Mouse (Mus musculus): Measurements from ENCODE around the gene Grid1. TPM values are rescaled to one million over a fixed set of nuclear protein-coding genes. Genes with fewer than 3 reads are reported as not detected.

The Grid1 gene
- polyA plus RNA-seq, 1 experiment from 2014 or later = 0.07 TPM

- no peaks in the 10 kb centered on the region for H3K9me3 ChIP-seq (replicated peaks)
- H3K4me1 ChIP-seq (replicated peaks) = no peaks in the 10 kb centered on the region
- H3K9ac ChIP-seq = no peak overlapping the region
- H3K4me2 ChIP-seq = no peak overlapping the region
- 61% methylated on average over 3 of the region's 3 CpGs for WGBS (ENCODE audit: insufficient replicate concordance)
- 0 out of 2 replicates have a peak, but pooled peaks cover 2% of the 10 kb centered on the region for H3K27me3 ChIP-seq
- H3K4me3 ChIP-seq (replicated peaks) = no peak overlapping the region
- H3K36me3 ChIP-seq = no peaks in the 10 kb centered on the region
- ATAC-seq (ENCODE audit: low read depth) (no peak), DNase-seq (no peak)
- no peak overlapping the region for H3K27ac ChIP-seq
Observed at GRCm38 (mm10) chr14:34884611-34885010, 64.7 kb downstream of the Grid1 start.

- H3K4me2 ChIP-seq = no peak overlapping the region
- H3K27me3 ChIP-seq = peaks cover 10% of the 10 kb centered on the region; the same call in 1 of the 2 replicates
- H3K9me3 ChIP-seq (replicated peaks) = no peaks in the 10 kb centered on the region
- H3K4me3 ChIP-seq (replicated peaks) = no peak overlapping the region
- no peak overlapping the region for H3K9ac ChIP-seq
- no peak for ATAC-seq (ENCODE audit: low read depth)
- no peak overlapping the region for H3K27ac ChIP-seq
- 8% methylated on average over 6 of the region's 6 CpGs for WGBS (ENCODE audit: insufficient replicate concordance)
- DNase-seq = no peak
- no peaks in the 10 kb centered on the region for H3K36me3 ChIP-seq
- H3K4me1 ChIP-seq (replicated peaks) = no peaks in the 10 kb centered on the region
Observed at GRCm38 (mm10) chr14:34891769-34892532, 72.0 kb downstream of the Grid1 start.

DNA sequence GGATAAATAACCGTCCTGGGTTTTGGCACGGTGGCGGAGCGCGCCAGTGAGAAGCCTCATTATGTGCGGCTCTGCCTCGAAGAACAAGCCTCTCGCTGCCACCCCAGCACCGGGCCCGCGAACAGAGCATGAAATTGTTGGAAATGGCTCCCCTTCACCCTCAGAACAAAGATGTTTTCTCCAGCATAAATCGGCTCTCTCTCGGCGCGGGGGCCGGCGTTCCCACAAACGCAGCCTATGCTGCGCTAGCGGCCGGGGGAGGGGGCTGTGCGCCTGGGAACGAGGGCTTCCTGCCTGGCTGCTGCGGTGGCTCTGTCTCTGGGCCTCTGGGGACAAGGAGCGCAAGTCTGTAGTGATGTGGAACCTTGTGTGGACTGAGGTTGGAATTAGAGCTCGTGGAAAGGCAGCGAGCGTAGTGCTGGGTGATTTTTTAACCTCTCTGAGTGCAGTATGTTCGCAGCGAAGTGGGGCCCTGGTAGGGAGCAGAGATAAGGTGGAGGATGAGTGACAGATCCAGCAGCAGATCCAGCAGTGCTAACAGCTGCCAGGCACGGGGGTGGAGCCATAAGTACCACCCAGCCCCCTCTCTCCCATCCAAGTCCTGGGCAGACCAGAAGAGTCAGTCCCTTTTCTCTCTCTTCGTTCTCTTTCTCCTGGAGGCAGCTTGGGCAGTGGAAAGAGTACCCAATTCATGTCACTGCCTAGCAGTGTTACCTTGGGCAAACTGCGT, 76.5 kb downstream of the Grid1 start:
- Histone ChIP-seq H3K27me3 (peaks cover 10% of the 10 kb centered on the region; the same call in 1 of the 2 replicates), H3K27ac (no peak overlapping the region), H3K4me3 (replicated peaks) (no peak overlapping the region), H3K9me3 (replicated peaks) (no peaks in the 10 kb centered on the region), H3K36me3 (no peaks in the 10 kb centered on the region), H3K4me1 (replicated peaks) (no peaks in the 10 kb centered on the region), H3K9ac (no peak overlapping the region), H3K4me2 (peak overlapping the region; percentile 25; the same call in 1 of the 2 replicates)
- DNase-seq (no peak), ATAC-seq (ENCODE audit: low read depth) (no peak)
- WGBS (ENCODE audit: insufficient replicate concordance) = 9% methylated on average over 33 of the region's 33 CpGs

- Histone ChIP-seq H3K9me3 (replicated peaks) (no peaks in the 10 kb centered on the region), H3K4me1 (replicated peaks) (no peaks in the 10 kb centered on the region), H3K27me3 (no peaks in the 10 kb centered on the region), H3K36me3 (no peaks in the 10 kb centered on the region), H3K27ac (no peak overlapping the region), H3K4me2 (no peak overlapping the region), H3K9ac (no peak overlapping the region), H3K4me3 (replicated peaks) (no peak overlapping the region)
- no peak for DNase-seq
- WGBS (ENCODE audit: insufficient replicate concordance) = 50% methylated on average over 4 of the region's 4 CpGs
- ATAC-seq (ENCODE audit: low read depth) = no peak
Observed at GRCm38 (mm10) chr14:34903854-34904253, 83.9 kb downstream of the Grid1 start.

DNA sequence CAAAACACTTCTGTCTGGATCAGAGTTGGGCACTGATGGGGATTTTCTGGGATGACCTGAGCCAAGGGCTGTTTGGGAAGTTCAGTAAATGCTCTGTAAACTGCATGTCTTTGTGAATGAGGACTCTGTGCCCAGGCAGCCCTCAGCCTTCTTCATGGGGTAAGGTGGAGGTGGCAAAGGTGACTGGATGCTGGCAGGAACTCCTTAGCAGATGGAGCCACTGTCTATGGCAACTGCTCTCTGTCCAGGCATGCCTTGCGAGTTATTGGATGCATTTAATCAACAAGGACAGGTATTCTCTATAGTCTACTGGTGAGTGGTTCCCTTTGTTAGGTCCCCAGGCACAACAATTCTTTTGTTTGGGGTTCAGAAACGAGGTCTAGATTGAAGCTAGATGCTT, 85.8 kb downstream of the Grid1 start:
- WGBS (ENCODE audit: insufficient replicate concordance) = 30% methylated on average over 2 of the region's 2 CpGs

GRCm38 (mm10) chr14:34908366-34908765, 88.5 kb downstream of the Grid1 start:
- no peaks in the 10 kb centered on the region for H3K9me3 ChIP-seq (replicated peaks)
- DNase-seq = no peak
- H3K36me3 ChIP-seq = no peaks in the 10 kb centered on the region
- no peaks in the 10 kb centered on the region for H3K27me3 ChIP-seq
- no peak for ATAC-seq (ENCODE audit: low read depth)
- no peak overlapping the region for H3K4me3 ChIP-seq (replicated peaks)
- H3K27ac ChIP-seq = no peak overlapping the region
- H3K4me1 ChIP-seq (replicated peaks) = no peaks in the 10 kb centered on the region
- 53% methylated on average over 2 of the region's 2 CpGs for WGBS (ENCODE audit: insufficient replicate concordance)
- H3K9ac ChIP-seq = no peak overlapping the region
- no peak overlapping the region for H3K4me2 ChIP-seq

More for the DNA sequence above, 85.8 kb downstream of the Grid1 start:
- DNase-seq (no peak), ATAC-seq (ENCODE audit: low read depth) (no peak)
- Histone ChIP-seq H3K36me3 (no peaks in the 10 kb centered on the region), H3K9ac (no peak overlapping the region), H3K4me1 (replicated peaks) (no peaks in the 10 kb centered on the region), H3K9me3 (replicated peaks) (no peaks in the 10 kb centered on the region), H3K4me3 (replicated peaks) (no peak overlapping the region), H3K27ac (no peak overlapping the region), H3K27me3 (no peaks in the 10 kb centered on the region), H3K4me2 (no peak overlapping the region)

DNA sequence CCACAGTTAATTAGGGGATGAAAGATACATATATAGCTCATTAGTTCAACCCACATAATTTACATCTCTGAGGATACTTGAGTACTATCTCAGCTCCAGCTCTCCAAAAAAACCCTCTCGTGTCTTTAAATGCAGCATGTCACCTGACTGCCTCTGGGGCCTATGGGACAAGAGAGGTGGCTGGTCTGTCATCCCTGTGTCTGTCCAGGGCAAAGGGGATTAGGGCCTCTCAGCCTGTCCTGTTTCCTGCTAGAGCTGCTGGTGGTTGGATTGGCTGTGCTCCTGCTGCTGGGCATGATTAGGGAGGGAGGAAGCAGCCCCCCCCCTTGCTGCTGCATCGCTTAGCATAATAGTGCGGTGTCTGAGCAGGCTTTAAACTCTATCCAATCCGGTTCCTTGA, 88.9 kb downstream of the Grid1 start:
- H3K9ac ChIP-seq = no peak overlapping the region
- H3K36me3 ChIP-seq = no peaks in the 10 kb centered on the region
- H3K27ac ChIP-seq = no peak overlapping the region
- H3K4me2 ChIP-seq = no peak overlapping the region
- H3K9me3 ChIP-seq (replicated peaks) = no peaks in the 10 kb centered on the region
- ATAC-seq (ENCODE audit: low read depth) = no peak
- WGBS (ENCODE audit: insufficient replicate concordance) = 36% methylated on average over 4 of the region's 4 CpGs
- no peak overlapping the region for H3K4me3 ChIP-seq (replicated peaks)
- no peaks in the 10 kb centered on the region for H3K27me3 ChIP-seq
- no peaks in the 10 kb centered on the region for H3K4me1 ChIP-seq (replicated peaks)
- no peak for DNase-seq

- H3K9ac ChIP-seq = no peak overlapping the region
- H3K27ac ChIP-seq = no peak overlapping the region
- no peaks in the 10 kb centered on the region for H3K4me1 ChIP-seq (replicated peaks)
- H3K36me3 ChIP-seq = no peaks in the 10 kb centered on the region
- no peak overlapping the region for H3K4me3 ChIP-seq (replicated peaks)
- WGBS (ENCODE audit: insufficient replicate concordance) = 71% methylated on average over 6 of the region's 6 CpGs
- H3K9me3 ChIP-seq (replicated peaks) = no peaks in the 10 kb centered on the region
- no peak for DNase-seq
- no peak overlapping the region for H3K4me2 ChIP-seq
- no peak for ATAC-seq (ENCODE audit: low read depth)
- H3K27me3 ChIP-seq = no peaks in the 10 kb centered on the region
Observed at GRCm38 (mm10) chr14:34916315-34916714, 96.4 kb downstream of the Grid1 start.

DNA sequence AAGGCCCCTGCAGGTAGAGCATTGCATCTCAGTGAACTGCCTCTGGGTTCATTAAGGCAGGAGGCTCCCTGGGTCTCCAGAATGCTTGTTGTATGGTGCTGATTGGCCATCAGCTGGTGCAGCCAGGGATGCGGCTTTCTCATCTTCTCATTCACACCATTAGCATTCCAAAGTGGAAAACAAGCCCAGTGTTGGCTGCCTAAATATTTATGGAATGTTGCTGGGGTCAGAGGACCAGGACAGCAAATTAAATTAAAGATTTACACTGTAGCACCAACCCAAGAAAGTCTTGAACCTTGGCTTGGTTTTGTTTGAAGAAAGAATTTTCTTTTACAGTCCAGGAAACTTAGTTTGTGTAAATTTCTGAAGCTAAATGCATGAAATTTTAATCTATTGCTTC, 97.2 kb downstream of the Grid1 start:
- Histone ChIP-seq H3K27ac (no peak overlapping the region), H3K4me3 (replicated peaks) (no peak overlapping the region), H3K9me3 (replicated peaks) (no peaks in the 10 kb centered on the region), H3K4me2 (no peak overlapping the region), H3K27me3 (no peaks in the 10 kb centered on the region), H3K36me3 (no peaks in the 10 kb centered on the region), H3K9ac (no peak overlapping the region), H3K4me1 (replicated peaks) (no peaks in the 10 kb centered on the region)
- WGBS (ENCODE audit: insufficient replicate concordance) = 37% methylated on average over 1 of the region's 1 CpGs
- ATAC-seq (ENCODE audit: low read depth) = no peak
- no peak for DNase-seq

DNA sequence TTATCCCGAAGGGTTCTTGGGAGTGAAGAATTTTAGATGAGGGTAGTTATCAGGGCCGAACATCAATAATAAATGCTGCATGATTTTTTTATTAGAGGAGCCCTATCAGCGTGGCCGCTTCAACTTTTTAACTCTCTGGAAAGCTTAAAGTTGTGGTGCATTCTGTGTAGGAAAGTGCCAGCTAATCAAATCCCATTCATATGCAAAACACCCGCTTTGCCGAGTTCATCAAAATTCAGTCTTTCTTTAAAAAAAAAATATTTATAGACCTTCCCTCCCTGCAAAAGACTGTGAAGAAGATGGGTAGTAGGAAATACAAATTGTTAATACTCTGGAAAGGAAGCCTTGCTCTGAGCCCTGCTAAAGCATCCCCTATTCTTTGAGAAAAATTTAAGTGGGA, 99.3 kb downstream of the Grid1 start:
- Histone ChIP-seq H3K4me1 (replicated peaks) (no peaks in the 10 kb centered on the region), H3K27ac (no peak overlapping the region), H3K4me2 (no peak overlapping the region), H3K27me3 (no peaks in the 10 kb centered on the region), H3K4me3 (replicated peaks) (no peak overlapping the region), H3K36me3 (no peaks in the 10 kb centered on the region), H3K9ac (no peak overlapping the region), H3K9me3 (replicated peaks) (no peaks in the 10 kb centered on the region)
- ATAC-seq (ENCODE audit: low read depth) (no peak), DNase-seq (no peak)
- WGBS (ENCODE audit: insufficient replicate concordance) = 63% methylated on average over 6 of the region's 6 CpGs

DNA sequence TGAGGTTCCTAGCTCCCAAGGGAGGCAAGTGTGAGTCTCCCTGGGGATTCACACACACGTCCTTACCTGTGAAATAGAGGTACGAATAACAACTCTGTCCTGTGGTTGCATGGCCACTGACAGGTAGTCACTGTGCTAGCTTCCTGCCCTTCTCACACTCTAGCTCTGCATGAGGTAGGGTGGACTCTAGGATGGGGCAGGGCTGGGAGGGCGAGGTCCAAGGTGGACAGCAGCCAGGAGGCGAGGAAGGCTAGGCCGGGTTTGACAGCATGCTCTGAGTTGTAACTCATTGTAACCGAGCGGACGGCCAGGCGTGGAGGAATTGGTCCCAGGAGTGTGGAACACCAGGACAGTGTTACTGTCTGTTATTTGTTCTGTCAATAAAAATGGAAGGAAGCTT, 101.4 kb downstream of the Grid1 start:
- ATAC-seq (ENCODE audit: low read depth) (no peak), DNase-seq (no peak)
- Histone ChIP-seq H3K9ac (no peak overlapping the region), H3K4me3 (replicated peaks) (no peak overlapping the region), H3K9me3 (replicated peaks) (no peaks in the 10 kb centered on the region), H3K4me1 (replicated peaks) (no peaks in the 10 kb centered on the region), H3K36me3 (no peaks in the 10 kb centered on the region), H3K27ac (no peak overlapping the region), H3K27me3 (no peaks in the 10 kb centered on the region), H3K4me2 (no peak overlapping the region)
- WGBS (ENCODE audit: insufficient replicate concordance) = 69% methylated on average over 9 of the region's 9 CpGs

DNA sequence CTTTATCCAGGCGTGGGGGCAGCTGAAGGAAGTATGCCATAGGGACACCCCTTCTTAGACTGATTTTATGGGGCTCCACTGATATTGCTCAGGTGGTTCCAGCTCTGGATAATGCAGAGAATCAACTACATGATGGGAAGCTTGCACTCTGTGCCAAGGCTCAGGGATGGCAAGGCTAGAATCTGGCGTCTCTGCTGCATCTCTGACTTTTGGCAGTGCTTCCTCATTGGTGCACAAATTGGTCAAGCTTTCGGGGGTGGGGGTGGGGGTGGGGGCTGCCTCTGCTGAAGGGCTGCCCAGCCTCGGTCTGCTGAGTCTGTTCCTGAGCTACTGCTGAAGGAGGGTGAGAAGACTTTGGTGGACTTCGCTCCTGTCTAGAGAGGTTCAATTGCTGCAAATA, 105.1 kb downstream of the Grid1 start:
- DNase-seq = no peak
- WGBS (ENCODE audit: insufficient replicate concordance) = 42% methylated on average over 5 of the region's 5 CpGs
- H3K27me3 ChIP-seq = no peaks in the 10 kb centered on the region
- no peaks in the 10 kb centered on the region for H3K9me3 ChIP-seq (replicated peaks)
- H3K4me2 ChIP-seq = no peak overlapping the region
- H3K27ac ChIP-seq = no peak overlapping the region
- no peaks in the 10 kb centered on the region for H3K4me1 ChIP-seq (replicated peaks)
- no peak for ATAC-seq (ENCODE audit: low read depth)
- H3K36me3 ChIP-seq = no peaks in the 10 kb centered on the region
- H3K4me3 ChIP-seq (replicated peaks) = no peak overlapping the region
- no peak overlapping the region for H3K9ac ChIP-seq
